Mouse (Mus musculus): Measurements from ENCODE around the gene Rcor3. TPM values are rescaled to one million over a fixed set of nuclear protein-coding genes. Genes with fewer than 3 reads are reported as not detected.

Gene Rcor3
- polyA plus RNA-seq, 1 experiment from 2014 or later = 6.2 TPM

DNA sequence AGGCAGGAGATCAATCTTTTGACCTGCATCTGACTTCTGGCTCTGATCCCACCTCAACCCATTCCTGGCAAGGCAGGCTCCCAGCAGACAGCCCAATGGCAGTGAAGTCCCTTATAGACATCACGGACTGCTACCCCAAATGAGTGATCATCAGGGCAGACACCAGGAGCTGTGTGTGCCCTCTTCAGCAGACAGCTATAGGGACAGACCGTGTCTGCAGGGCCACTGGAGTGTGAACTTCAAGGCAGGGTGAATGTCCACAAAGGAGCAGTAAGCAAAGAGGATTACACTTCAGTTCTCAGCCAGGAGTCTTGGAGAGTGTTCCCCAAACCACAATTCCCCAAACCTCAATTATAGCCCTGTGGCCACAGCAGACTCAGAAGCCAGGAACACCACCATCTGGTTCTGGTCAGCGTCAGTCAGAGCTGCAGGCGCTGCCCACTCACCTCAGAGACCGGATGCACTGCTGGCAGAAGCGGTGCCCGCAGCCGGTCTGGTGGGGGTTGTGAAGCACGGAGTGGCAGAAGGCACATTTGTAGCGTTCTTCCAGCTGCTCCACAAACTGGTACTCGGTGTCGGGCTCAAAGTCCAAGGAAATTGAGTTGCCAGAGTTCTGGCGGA lies 67.8 kb downstream of the Rcor3 start:
- Histone ChIP-seq H3K27ac (ENCODE audit: low read depth) (no peak overlapping the region), H3K4me1 (ENCODE audit: insufficient read depth) (peaks cover 15% of the 10 kb centered on the region), H3K27me3 (ENCODE audit: insufficient read depth, low read length) (no peaks in the 10 kb centered on the region), H3K9me3 (ENCODE audit: low read length) (no peaks in the 10 kb centered on the region), H3K9ac (replicated peaks) (no peak overlapping the region), H3K36me3 (replicated peaks; ENCODE audit: insufficient read depth, low read length) (peaks cover 17% of the 10 kb centered on the region; the same call in 1 of the 2 replicates), H3K4me2 (ENCODE audit: low read depth, low read length) (0 out of 2 replicates have a peak overlapping the region, but pooled peaks have one; percentile 1), H3K4me3 (ENCODE audit: low read depth, low read length) (no peak overlapping the region)
- TF ChIP-seq CTCF (IDR thresholded peaks at IDR 0.05; ENCODE audit: low read depth) = no peak
- TF ChIP-seq EP300 (IDR thresholded peaks at IDR 0.05; ENCODE audit: low read depth) = no peak
- DNase-seq (no peak), ATAC-seq (no peak)
- WGBS (ENCODE audit: insufficient replicate concordance) = 36% methylated on average over 13 of the region's 13 CpGs

DNA sequence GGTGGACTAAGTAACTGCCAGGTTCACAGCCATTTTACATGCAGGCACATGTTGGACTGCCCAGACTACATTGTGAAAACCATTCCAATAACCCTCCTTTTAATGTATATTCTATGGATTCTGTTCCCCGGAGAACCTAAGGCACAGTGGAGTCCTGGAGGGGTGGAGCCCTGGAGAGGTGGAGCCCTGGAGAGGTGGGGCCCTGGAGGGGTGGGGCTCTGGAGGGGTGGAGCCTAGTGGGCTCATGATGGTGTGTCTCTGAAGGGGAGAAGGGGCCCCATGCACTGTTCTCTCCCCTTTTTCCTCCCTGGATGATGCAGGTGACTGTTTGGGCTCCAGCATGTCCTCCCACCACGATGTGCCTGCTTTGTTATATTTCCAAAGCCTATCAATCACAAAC lies 69.7 kb downstream of the Rcor3 start:
- no peak overlapping the region for H3K9ac ChIP-seq (replicated peaks)
- H3K27me3 ChIP-seq (ENCODE audit: insufficient read depth, low read length) = no peaks in the 10 kb centered on the region
- no peak for TF ChIP-seq CTCF (IDR thresholded peaks at IDR 0.05; ENCODE audit: low read depth)
- TF ChIP-seq EP300 (IDR thresholded peaks at IDR 0.05; ENCODE audit: low read depth) = no peak
- no peak for DNase-seq
- peaks cover 5% of the 10 kb centered on the region; the same call in 1 of the 2 replicates for H3K9me3 ChIP-seq (ENCODE audit: low read length)
- H3K36me3 ChIP-seq (replicated peaks; ENCODE audit: insufficient read depth, low read length) = peaks cover 28% of the 10 kb centered on the region
- no peak overlapping the region for H3K27ac ChIP-seq (ENCODE audit: low read depth)
- H3K4me3 ChIP-seq (ENCODE audit: low read depth, low read length) = no peak overlapping the region
- WGBS (ENCODE audit: insufficient replicate concordance) = 71% methylated on average over 2 of the region's 2 CpGs
- H3K4me1 ChIP-seq (ENCODE audit: insufficient read depth) = peaks cover 12% of the 10 kb centered on the region
- ATAC-seq = no peak
- H3K4me2 ChIP-seq (ENCODE audit: low read depth, low read length) = no peak overlapping the region

DNA sequence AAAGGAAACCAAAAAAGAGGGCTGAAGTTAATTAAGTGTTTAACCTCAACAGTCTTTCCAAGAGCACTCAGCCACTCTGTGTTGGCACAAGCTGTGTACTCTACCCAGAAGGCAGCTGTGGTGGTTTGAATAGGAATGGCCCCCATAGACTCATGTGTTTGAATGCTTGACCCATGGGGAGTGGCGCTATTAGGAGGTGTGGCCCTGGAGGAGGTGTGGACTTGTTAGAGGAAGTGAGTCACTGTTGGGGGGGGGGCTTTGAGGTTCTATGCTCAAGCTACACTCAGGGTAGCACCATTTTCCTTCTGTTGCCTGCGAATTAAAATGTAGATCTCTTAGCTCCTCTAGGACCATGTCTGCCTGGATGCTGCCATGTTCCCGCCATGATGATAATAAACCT lies 70.9 kb downstream of the Rcor3 start:
- DNase-seq = no peak
- Histone ChIP-seq H3K4me1 (ENCODE audit: insufficient read depth) (peaks cover 12% of the 10 kb centered on the region), H3K27ac (ENCODE audit: low read depth) (no peak overlapping the region), H3K4me2 (ENCODE audit: low read depth, low read length) (no peak overlapping the region), H3K9me3 (ENCODE audit: low read length) (peaks cover 5% of the 10 kb centered on the region; the same call in 1 of the 2 replicates), H3K4me3 (ENCODE audit: low read depth, low read length) (no peak overlapping the region), H3K9ac (replicated peaks) (no peak overlapping the region), H3K36me3 (replicated peaks; ENCODE audit: insufficient read depth, low read length) (peaks cover 28% of the 10 kb centered on the region), H3K27me3 (ENCODE audit: insufficient read depth, low read length) (no peaks in the 10 kb centered on the region)
- no peak for TF ChIP-seq EP300 (IDR thresholded peaks at IDR 0.05; ENCODE audit: low read depth)
- no peak for TF ChIP-seq CTCF (IDR thresholded peaks at IDR 0.05; ENCODE audit: low read depth)
- 87% methylated on average over 3 of the region's 3 CpGs for WGBS (ENCODE audit: insufficient replicate concordance)
- ATAC-seq = no peak

DNA sequence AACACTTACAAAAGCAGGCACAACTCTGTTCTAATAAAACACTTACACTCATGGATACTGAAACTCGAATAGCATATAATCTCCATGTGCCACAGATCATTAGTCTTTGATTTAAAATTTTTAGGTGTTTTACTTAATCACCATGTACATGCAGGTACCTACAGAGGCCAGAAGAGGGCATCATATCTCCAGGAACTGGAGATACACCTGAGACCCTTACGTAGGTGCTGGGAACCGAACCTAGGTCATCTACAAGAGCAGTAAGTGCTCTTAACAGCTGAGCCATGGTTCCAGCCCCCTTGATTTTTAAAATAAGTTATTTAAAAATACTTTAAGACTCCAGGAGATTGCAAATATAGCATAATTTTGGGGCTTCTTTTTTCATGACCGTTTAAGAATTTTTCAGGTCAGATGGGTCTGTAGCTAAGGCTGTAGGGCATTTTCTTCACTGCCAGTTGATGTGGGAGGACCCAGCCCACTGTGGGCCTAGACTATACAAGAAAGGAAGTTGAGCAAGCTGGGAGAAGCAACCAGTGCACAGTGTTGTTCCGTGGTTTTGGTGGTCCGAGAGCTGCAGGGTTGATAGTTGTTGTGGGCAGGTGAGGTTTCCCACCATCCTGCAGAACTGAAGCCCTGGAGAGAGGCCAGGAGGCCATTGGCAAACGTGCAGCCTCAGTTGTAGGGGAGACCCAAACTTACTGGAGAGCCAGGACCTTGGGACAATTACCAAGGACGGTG lies 74.5 kb downstream of the Rcor3 start:
- H3K4me3 ChIP-seq (ENCODE audit: low read depth, low read length) = no peak overlapping the region
- TF ChIP-seq EP300 (IDR thresholded peaks at IDR 0.05; ENCODE audit: low read depth) (no peak), CTCF (IDR thresholded peaks at IDR 0.05; ENCODE audit: low read depth) (peak; percentile 46)
- H3K27ac ChIP-seq (ENCODE audit: low read depth) = no peak overlapping the region
- no peak overlapping the region for H3K4me2 ChIP-seq (ENCODE audit: low read depth, low read length)
- 76% methylated on average over 8 of the region's 8 CpGs for WGBS (ENCODE audit: insufficient replicate concordance)
- DNase-seq = no peak
- no peaks in the 10 kb centered on the region for H3K4me1 ChIP-seq (ENCODE audit: insufficient read depth)
- no peak overlapping the region for H3K9ac ChIP-seq (replicated peaks)
- H3K9me3 ChIP-seq (ENCODE audit: low read length) = peaks cover 5% of the 10 kb centered on the region; the same call in 1 of the 2 replicates
- H3K36me3 ChIP-seq (replicated peaks; ENCODE audit: insufficient read depth, low read length) = peaks cover 33% of the 10 kb centered on the region
- no peaks in the 10 kb centered on the region for H3K27me3 ChIP-seq (ENCODE audit: insufficient read depth, low read length)
- no peak for ATAC-seq

DNA sequence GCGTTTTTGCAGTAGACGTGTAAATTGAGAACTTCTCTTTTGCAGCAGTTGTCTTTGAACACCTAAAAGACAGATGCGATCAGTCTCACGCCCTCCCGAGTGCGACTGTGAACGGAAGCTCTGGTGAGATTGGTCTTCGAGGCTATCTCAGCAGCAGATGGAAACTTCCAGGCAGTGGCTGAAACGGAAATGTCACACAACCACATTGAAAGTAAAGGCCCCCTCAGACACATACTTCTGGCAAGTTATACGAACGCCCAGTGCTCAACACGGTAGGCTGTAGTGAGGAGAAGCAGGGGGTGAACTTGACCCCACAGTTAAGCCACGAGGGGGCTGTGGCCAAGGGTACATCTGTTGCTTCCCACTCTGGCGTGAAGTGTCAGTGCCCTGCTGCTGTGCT lies 75.2 kb downstream of the Rcor3 start:
- TF ChIP-seq CTCF (IDR thresholded peaks at IDR 0.05; ENCODE audit: low read depth) (no peak), EP300 (IDR thresholded peaks at IDR 0.05; ENCODE audit: low read depth) (no peak)
- DNase-seq (no peak), ATAC-seq (no peak)
- H3K9me3 ChIP-seq (ENCODE audit: low read length) = peaks cover 5% of the 10 kb centered on the region; the same call in 1 of the 2 replicates
- H3K27ac ChIP-seq (ENCODE audit: low read depth) = no peak overlapping the region
- H3K4me3 ChIP-seq (ENCODE audit: low read depth, low read length) = no peak overlapping the region
- peaks cover 33% of the 10 kb centered on the region for H3K36me3 ChIP-seq (replicated peaks; ENCODE audit: insufficient read depth, low read length)
- no peak overlapping the region for H3K9ac ChIP-seq (replicated peaks)
- H3K27me3 ChIP-seq (ENCODE audit: insufficient read depth, low read length) = no peaks in the 10 kb centered on the region
- no peaks in the 10 kb centered on the region for H3K4me1 ChIP-seq (ENCODE audit: insufficient read depth)
- no peak overlapping the region for H3K4me2 ChIP-seq (ENCODE audit: low read depth, low read length)
- WGBS (ENCODE audit: insufficient replicate concordance) = 78% methylated on average over 14 of the region's 14 CpGs

DNA sequence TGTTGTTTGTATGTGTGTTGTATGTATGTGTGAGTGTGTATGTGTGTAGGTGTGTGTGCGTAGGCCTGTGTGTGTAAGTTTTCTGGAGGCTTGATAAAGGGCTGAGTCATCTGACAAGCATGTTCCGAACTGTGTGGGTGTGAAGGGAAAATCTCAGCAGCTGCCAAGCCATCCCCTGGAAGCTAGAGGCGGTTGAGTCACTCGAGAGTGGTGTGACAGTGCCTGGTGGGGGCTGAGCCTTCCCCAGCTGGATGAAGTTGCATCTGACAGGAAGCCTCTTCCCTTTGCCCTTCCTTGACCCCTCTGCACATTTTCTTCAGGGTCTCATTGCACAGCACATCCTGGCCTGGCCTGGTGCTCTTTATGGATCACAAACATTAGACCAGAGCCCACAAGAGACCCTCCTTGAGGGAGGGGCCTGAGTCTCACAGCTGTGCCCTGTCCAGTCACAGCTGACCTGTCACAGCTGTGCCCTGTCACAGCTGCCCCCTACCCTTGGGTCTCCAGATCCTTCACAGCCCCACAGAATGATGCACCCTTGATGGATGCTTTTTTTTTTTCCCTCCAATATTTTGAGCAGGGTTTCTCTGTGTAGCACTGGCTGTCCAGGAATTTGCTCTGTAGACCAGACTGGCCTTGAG lies 76.1 kb downstream of the Rcor3 start:
- Histone ChIP-seq H3K9me3 (ENCODE audit: low read length) (peaks cover 5% of the 10 kb centered on the region; the same call in 1 of the 2 replicates), H3K4me3 (ENCODE audit: low read depth, low read length) (no peak overlapping the region), H3K9ac (replicated peaks) (no peak overlapping the region), H3K36me3 (replicated peaks; ENCODE audit: insufficient read depth, low read length) (peaks cover 34% of the 10 kb centered on the region), H3K4me1 (ENCODE audit: insufficient read depth) (no peaks in the 10 kb centered on the region), H3K27me3 (ENCODE audit: insufficient read depth, low read length) (no peaks in the 10 kb centered on the region), H3K4me2 (ENCODE audit: low read depth, low read length) (no peak overlapping the region), H3K27ac (ENCODE audit: low read depth) (no peak overlapping the region; the same call in 1 of the 2 replicates)
- TF ChIP-seq CTCF (IDR thresholded peaks at IDR 0.05; ENCODE audit: low read depth) (no peak), EP300 (IDR thresholded peaks at IDR 0.05; ENCODE audit: low read depth) (no peak)
- DNase-seq (no peak), ATAC-seq (peak; percentile 56; the same call in 1 of the 2 replicates)
- 44% methylated on average over 4 of the region's 4 CpGs for WGBS (ENCODE audit: insufficient replicate concordance)

All from liver, postnatal 0 days (tissue).